Mouse (Mus musculus): Measurements from ENCODE around the gene Ankrd33b. TPM values are rescaled to one million over a fixed set of nuclear protein-coding genes. Genes with fewer than 3 reads are reported as not detected.

Gene Ankrd33b
- polyA plus RNA-seq, 1 experiment, result 4.0 TPM

- H3K4me3 ChIP-seq (replicated peaks; ENCODE audit: insufficient read depth, low read depth, low read length), result no peak overlapping the region
- H3K4me1 ChIP-seq (ENCODE audit: control insufficient read depth, insufficient read depth, low read length), result no peaks in the 10 kb centered on the region
- DNase-seq, result no peak
- WGBS, result 89% methylated on average over 9 of the region's 9 CpGs
- TF ChIP-seq CTCF (IDR thresholded peaks at IDR 0.05; ENCODE audit: borderline replicate concordance, insufficient read depth, low read depth, low read length) (no peak), POLR2A (IDR thresholded peaks at IDR 0.05; ENCODE audit: borderline replicate concordance, insufficient read depth, low read length) (no peak)
- H3K27me3 ChIP-seq (ENCODE audit: control insufficient read depth, insufficient read depth, low read length), result no peaks in the 10 kb centered on the region
- H3K27ac ChIP-seq (ENCODE audit: insufficient read depth, low read length), result no peak overlapping the region
Observed at GRCm38 (mm10) chr15:31361259-31361853, 6.2 kb downstream of the Ankrd33b start.

GRCm38 (mm10) chr15:31360593-31360992, 6.9 kb downstream of the Ankrd33b start:
- WGBS, result 84% methylated on average over 6 of the region's 6 CpGs
- Histone ChIP-seq H3K27me3 (ENCODE audit: control insufficient read depth, insufficient read depth, low read length) (no peaks in the 10 kb centered on the region), H3K27ac (ENCODE audit: insufficient read depth, low read length) (no peak overlapping the region), H3K4me1 (ENCODE audit: control insufficient read depth, insufficient read depth, low read length) (no peaks in the 10 kb centered on the region), H3K4me3 (replicated peaks; ENCODE audit: insufficient read depth, low read depth, low read length) (no peak overlapping the region)
- no peak for DNase-seq
- TF ChIP-seq CTCF (IDR thresholded peaks at IDR 0.05; ENCODE audit: borderline replicate concordance, insufficient read depth, low read depth, low read length) (no peak), POLR2A (IDR thresholded peaks at IDR 0.05; ENCODE audit: borderline replicate concordance, insufficient read depth, low read length) (no peak)

GRCm38 (mm10) chr15:31359805-31360204, 7.7 kb downstream of the Ankrd33b start:
- Histone ChIP-seq H3K4me3 (replicated peaks; ENCODE audit: insufficient read depth, low read depth, low read length) (no peak overlapping the region), H3K27ac (ENCODE audit: insufficient read depth, low read length) (no peak overlapping the region), H3K4me1 (ENCODE audit: control insufficient read depth, insufficient read depth, low read length) (no peaks in the 10 kb centered on the region), H3K27me3 (ENCODE audit: control insufficient read depth, insufficient read depth, low read length) (no peaks in the 10 kb centered on the region)
- TF ChIP-seq POLR2A (IDR thresholded peaks at IDR 0.05; ENCODE audit: borderline replicate concordance, insufficient read depth, low read length) (no peak), CTCF (IDR thresholded peaks at IDR 0.05; ENCODE audit: borderline replicate concordance, insufficient read depth, low read depth, low read length) (no peak)
- DNase-seq, result no peak
- 93% methylated on average over 6 of the region's 6 CpGs for WGBS

GRCm38 (mm10) chr15:31352494-31353279, 14.8 kb downstream of the Ankrd33b start:
- no peak for DNase-seq

GRCm38 (mm10) chr15:31349810-31350341, 17.6 kb downstream of the Ankrd33b start:
- no peak for DNase-seq
- TF ChIP-seq POLR2A (IDR thresholded peaks at IDR 0.05; ENCODE audit: borderline replicate concordance, insufficient read depth, low read length), result no peak
- Histone ChIP-seq H3K27me3 (ENCODE audit: control insufficient read depth, insufficient read depth, low read length) (no peaks in the 10 kb centered on the region), H3K4me1 (ENCODE audit: control insufficient read depth, insufficient read depth, low read length) (peaks cover 6% of the 10 kb centered on the region; the same call in 1 of the 2 replicates), H3K4me3 (replicated peaks; ENCODE audit: insufficient read depth, low read depth, low read length) (no peak overlapping the region), H3K27ac (ENCODE audit: insufficient read depth, low read length) (no peak overlapping the region)
- WGBS, result 79% methylated on average over 7 of the region's 7 CpGs

More at GRCm38 (mm10) chr15:31352494-31353279, 14.8 kb downstream of the Ankrd33b start:
- peaks cover 6% of the 10 kb centered on the region; the same call in 1 of the 2 replicates for H3K4me1 ChIP-seq (ENCODE audit: control insufficient read depth, insufficient read depth, low read length)
- TF ChIP-seq CTCF (IDR thresholded peaks at IDR 0.05; ENCODE audit: borderline replicate concordance, insufficient read depth, low read depth, low read length) (no peak), POLR2A (IDR thresholded peaks at IDR 0.05; ENCODE audit: borderline replicate concordance, insufficient read depth, low read length) (no peak)
- no peaks in the 10 kb centered on the region for H3K27me3 ChIP-seq (ENCODE audit: control insufficient read depth, insufficient read depth, low read length)
- no peak overlapping the region for H3K4me3 ChIP-seq (replicated peaks; ENCODE audit: insufficient read depth, low read depth, low read length)
- 63% methylated on average over 13 of the region's 13 CpGs for WGBS
- H3K27ac ChIP-seq (ENCODE audit: insufficient read depth, low read length), result no peak overlapping the region

GRCm38 (mm10) chr15:31349046-31349445, 18.5 kb downstream of the Ankrd33b start:
- 89% methylated on average over 5 of the region's 5 CpGs for WGBS
- no peak for DNase-seq

GRCm38 (mm10) chr15:31348241-31348640, 19.3 kb downstream of the Ankrd33b start:
- Histone ChIP-seq H3K27me3 (ENCODE audit: control insufficient read depth, insufficient read depth, low read length) (no peaks in the 10 kb centered on the region), H3K4me3 (replicated peaks; ENCODE audit: insufficient read depth, low read depth, low read length) (no peak overlapping the region), H3K4me1 (ENCODE audit: control insufficient read depth, insufficient read depth, low read length) (peaks cover 6% of the 10 kb centered on the region; the same call in 1 of the 2 replicates), H3K27ac (ENCODE audit: insufficient read depth, low read length) (no peak overlapping the region)
- no peak for DNase-seq
- 88% methylated on average over 5 of the region's 5 CpGs for WGBS
- TF ChIP-seq CTCF (IDR thresholded peaks at IDR 0.05; ENCODE audit: borderline replicate concordance, insufficient read depth, low read depth, low read length), result no peak
- TF ChIP-seq POLR2A (IDR thresholded peaks at IDR 0.05; ENCODE audit: borderline replicate concordance, insufficient read depth, low read length), result no peak

More at GRCm38 (mm10) chr15:31349046-31349445, 18.5 kb downstream of the Ankrd33b start:
- Histone ChIP-seq H3K27ac (ENCODE audit: insufficient read depth, low read length) (no peak overlapping the region), H3K27me3 (ENCODE audit: control insufficient read depth, insufficient read depth, low read length) (no peaks in the 10 kb centered on the region), H3K4me1 (ENCODE audit: control insufficient read depth, insufficient read depth, low read length) (peaks cover 6% of the 10 kb centered on the region; the same call in 1 of the 2 replicates), H3K4me3 (replicated peaks; ENCODE audit: insufficient read depth, low read depth, low read length) (no peak overlapping the region)
- TF ChIP-seq CTCF (IDR thresholded peaks at IDR 0.05; ENCODE audit: borderline replicate concordance, insufficient read depth, low read depth, low read length), result no peak
- TF ChIP-seq POLR2A (IDR thresholded peaks at IDR 0.05; ENCODE audit: borderline replicate concordance, insufficient read depth, low read length), result no peak

Measured in cerebellum, adult 2 months (tissue).